Mouse (Mus musculus) common myeloid progenitor, adult 5-6 weeks (primary cell): ENCODE measurements around the gene Piezo1. TPM values are rescaled to one million over a fixed set of nuclear protein-coding genes. Genes with fewer than 3 reads are reported as not detected.
"Not testable (repeated sequence)": the region's sequence is repeated elsewhere in the genome, so short reads cannot be mapped to it uniquely, and the experiment has no call there.

Experiments used
- ATAC-seq: replicated peaks from 2 replicates; pipeline ENCODE4 v1.8.0; 2016; ENCODE audit warnings: low read depth, mild to moderate bottlenecking, moderate TSS enrichment, inconsistent platforms; ENCODE audit not compliant: poor library complexity, severe bottlenecking
- total RNA-seq: library from RNA; stranded (forward); fragments of 200-1000, 187-1606 nt; gene quantifications from 2 replicates; pipeline ENCODE4 v1.2.3, GENCODE M21; 2017

Gene Piezo1
- total RNA-seq = 19.4 and 22.3 TPM in 2 replicates

- peak; percentile 54 for ATAC-seq
These were observed at the start of gene Piezo1 for GRCm38 (mm10) chr8:122551265-122552051. TSS of gene Piezo1 (minus strand) at chr8:122551329.

- ATAC-seq = no peak
These were observed 49.5 kb upstream of the Piezo1 start for GRCm38 (mm10) chr8:122600666-122601065.

- peak; percentile 31 for ATAC-seq
These were observed 44.9 kb upstream of the Piezo1 start for GRCm38 (mm10) chr8:122596031-122596430.

GRCm38 (mm10) chr8:122593783-122594507 is 42.8 kb upstream of the Piezo1 start:
- ATAC-seq = no peak

- peak; percentile 44 for ATAC-seq
These were observed 42.1 kb upstream of the Piezo1 start for GRCm38 (mm10) chr8:122593240-122593639.

GRCm38 (mm10) chr8:122586749-122587148 is 35.6 kb upstream of the Piezo1 start:
- ATAC-seq = no peak

GRCm38 (mm10) chr8:122586171-122586570 is 35.0 kb upstream of the Piezo1 start:
- no peak for ATAC-seq

- ATAC-seq = no peak
These were observed 34.3 kb upstream of the Piezo1 start for GRCm38 (mm10) chr8:122585411-122585891.

- ATAC-seq = no peak
These were observed 33.9 kb upstream of the Piezo1 start for GRCm38 (mm10) chr8:122584981-122585380.

- no peak for ATAC-seq
These were observed 29.8 kb upstream of the Piezo1 start for GRCm38 (mm10) chr8:122580926-122581325.

GRCm38 (mm10) chr8:122579196-122579595 is 28.1 kb upstream of the Piezo1 start:
- no peak for ATAC-seq

- ATAC-seq = no peak
These were observed 26.0 kb upstream of the Piezo1 start for GRCm38 (mm10) chr8:122577116-122577515.

GRCm38 (mm10) chr8:122576648-122577022 is 25.5 kb upstream of the Piezo1 start, which contains the start of gene Aprt:
TSS of gene Aprt (minus strand) at chr8:122576909.
- ATAC-seq = peak; percentile 96

GRCm38 (mm10) chr8:122575735-122576647 is 24.9 kb upstream of the Piezo1 start:
- no peak for ATAC-seq

GRCm38 (mm10) chr8:122575286-122575685 is 24.2 kb upstream of the Piezo1 start:
- no peak for ATAC-seq

GRCm38 (mm10) chr8:122574667-122575251 is 23.6 kb upstream of the Piezo1 start:
- ATAC-seq = no peak

- ATAC-seq = no peak
These were observed 23.1 kb upstream of the Piezo1 start for GRCm38 (mm10) chr8:122574264-122574663.

GRCm38 (mm10) chr8:122573577-122573976 is 22.4 kb upstream of the Piezo1 start:
- no peak for ATAC-seq

- not testable (repeated sequence) for ATAC-seq
These were observed 22.0 kb upstream of the Piezo1 start for GRCm38 (mm10) chr8:122573176-122573575.

GRCm38 (mm10) chr8:122572751-122573150 is 21.6 kb upstream of the Piezo1 start:
- ATAC-seq = no peak
